Mouse (Mus musculus) stomach, embryonic 16.5 days (tissue): ENCODE data around the gene Olfr978. TPM values are rescaled to one million over a fixed set of nuclear protein-coding genes. Genes with fewer than 3 reads are reported as not detected.
"Not testable (repeated sequence)": the region's sequence is repeated elsewhere in the genome, so short reads cannot be mapped to it uniquely, and the experiment has no call there.

Experiments used
- ATAC-seq: fragments of 200-750 bp; cut with Nextera tagmentation; 2 replicates; pipeline ENCODE4 v1.8.0; 2017; ENCODE audit warnings: moderate number of reproducible peaks, moderate TSS enrichment; ENCODE audit not compliant: insufficient read depth, low FRiP score
- H3K27ac ChIP-seq: fragments of 300-500 bp; sonication (generic); 2 replicates; pipeline ENCODE4 v1.5.1; 2014; ENCODE audit warnings: low read length
- H3K27me3 ChIP-seq: fragments of 300-500 bp; sonication (generic); 2 replicates; pipeline ENCODE4 v1.6.1; 2014; ENCODE audit warnings: low read length, control low read depth, mixed read lengths; ENCODE audit not compliant: control insufficient read depth, insufficient read depth
- H3K36me3 ChIP-seq: fragments of 300-500 bp; sonication (generic); 2 replicates; pipeline ENCODE4 v1.6.1; 2014; ENCODE audit warnings: low read length; ENCODE audit not compliant: control insufficient read depth, insufficient read depth
- H3K4me1 ChIP-seq: fragments of 300-500 bp; sonication (generic); 2 replicates; pipeline ENCODE4 v1.6.1; 2014; ENCODE audit warnings: low read length, control low read depth, mixed read lengths; ENCODE audit not compliant: control insufficient read depth, insufficient read depth
- H3K4me2 ChIP-seq: fragments of 300-500 bp; sonication (generic); 2 replicates; pipeline ENCODE4 v1.6.1; 2014; ENCODE audit warnings: low read depth, low read length, mixed read lengths
- H3K4me3 ChIP-seq: fragments of 300-500 bp; sonication (generic); replicated peaks from 2 replicates; pipeline ENCODE4 v1.5.1; 2014; ENCODE audit warnings: mild to moderate bottlenecking, low read length
- H3K9ac ChIP-seq: fragments of 300-500 bp; sonication (generic); 2 replicates; pipeline ENCODE4 v1.6.1; 2014; ENCODE audit warnings: low read length
- H3K9me3 ChIP-seq: fragments of 300-500 bp; sonication (generic); replicated peaks from 2 replicates; pipeline ENCODE4 v1.6.1; 2016; ENCODE audit warnings: low read length, control low read depth; ENCODE audit not compliant: control insufficient read depth
- whole genome bisulfite sequencing: fragments of 180-500 bp; shearing (Covaris S2); extraction: QIAGEN DNeasy Blood & Tissue Kit; methylation state at CpG from one replicate; pipeline ENCODE4 v1.1.7; 2014; 5-methylcytosine and 5-hydroxymethylcytosine counted together
- polyA plus RNA-seq: library from polyadenylated mRNA; unstranded; fragments of >200 nt; fragmentation: Nextera tagmentation; extraction: Ambion mirVana; gene quantifications from 2 replicates; pipeline ENCODE4 v1.2.1, GENCODE M21; 2015

Gene Olfr978
- not detected in 2 replicates for polyA plus RNA-seq

DNA sequence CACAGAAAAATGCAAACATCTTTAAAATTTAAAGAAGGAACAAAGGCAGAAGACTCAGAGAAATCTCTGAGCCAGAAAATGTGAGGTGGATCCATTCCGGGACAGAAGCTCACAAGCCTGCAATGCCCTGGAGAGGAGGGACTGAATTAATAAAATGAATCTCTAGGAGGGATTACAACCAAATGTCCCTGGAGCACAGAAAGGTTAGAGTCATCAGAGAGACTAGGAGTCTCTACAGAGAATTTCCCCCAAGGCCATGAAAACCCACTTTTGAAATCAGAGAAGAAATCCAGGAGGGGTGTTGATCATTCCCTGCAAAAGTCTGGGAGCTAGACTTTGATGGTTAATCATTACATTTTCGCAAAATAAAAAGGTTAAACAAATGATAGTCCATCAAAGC lies at the start of gene Olfr978:
Gene Olfr978, plus strand, starts transcription at position 301 of the 400 bp plus-strand sequence.
- Histone ChIP-seq H3K4me3 (no peak within 1 kb of the TSS), H3K36me3 (no peaks in the 10 kb centered on the region), H3K4me1 (no peaks in the 10 kb centered on the region), H3K27ac (no peak within 1 kb of the TSS), H3K27me3 (no peaks in the 10 kb centered on the region), H3K9me3 (no peaks in the 10 kb centered on the region), H3K9ac (no peak within 1 kb of the TSS), H3K4me2 (no peak within 1 kb of the TSS)
- WGBS, result 85% methylated on average over 2 of the region's 2 CpGs
- no peak for ATAC-seq

DNA sequence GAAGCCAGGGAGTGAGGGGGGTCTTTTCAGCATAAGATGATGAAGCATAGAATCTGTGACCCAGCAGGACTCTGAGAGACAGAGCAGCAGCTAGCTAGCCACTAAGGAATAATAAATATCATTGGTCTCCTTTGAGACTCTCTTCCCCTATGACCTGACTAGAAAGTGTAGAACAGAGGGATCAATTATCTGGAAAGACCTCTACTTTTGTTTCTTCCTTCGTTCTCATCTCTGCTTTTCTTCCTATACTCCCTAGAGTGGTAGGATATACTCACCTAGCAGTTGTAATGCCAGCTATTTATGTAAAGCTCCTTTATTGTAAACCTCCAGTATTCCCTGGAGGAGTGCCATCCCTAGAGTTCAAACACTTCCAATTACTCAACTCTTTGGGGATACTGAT lies 40.0 kb upstream of the Olfr978 start, which contains the start of gene Olfr975:
Gene Olfr975, minus strand, starts transcription at position 101 of the 400 bp plus-strand sequence.
- no peak within 1 kb of the TSS for H3K9ac ChIP-seq
- H3K27ac ChIP-seq, result no peak within 1 kb of the TSS
- H3K4me2 ChIP-seq, result no peak within 1 kb of the TSS
- no peaks in the 10 kb centered on the region for H3K4me1 ChIP-seq
- no peaks in the 10 kb centered on the region for H3K9me3 ChIP-seq
- H3K27me3 ChIP-seq, result no peaks in the 10 kb centered on the region
- H3K36me3 ChIP-seq, result no peaks in the 10 kb centered on the region
- 58% methylated on average over 1 of the region's 1 CpGs for WGBS
- no peak within 1 kb of the TSS for H3K4me3 ChIP-seq
- no peak for ATAC-seq

DNA sequence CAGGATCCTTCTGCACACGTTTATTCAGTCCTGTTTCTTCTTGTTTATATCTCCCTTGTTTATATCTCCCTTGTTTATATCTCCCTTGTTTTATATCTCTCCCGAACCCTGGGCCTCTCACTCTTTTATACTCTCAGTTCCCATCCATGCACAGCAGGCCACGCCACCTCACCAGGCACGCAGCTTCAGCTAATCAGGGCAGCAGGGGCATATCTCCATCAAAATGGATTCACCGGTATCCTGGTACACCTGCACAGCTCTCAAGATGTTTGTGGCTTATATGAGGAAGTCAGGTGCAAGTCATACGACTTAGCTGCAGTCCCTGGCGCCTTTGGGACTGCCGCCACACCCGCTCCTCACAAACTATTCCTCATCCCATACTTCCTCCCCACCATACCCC lies 30.9 kb upstream of the Olfr978 start, which contains the start of gene Olfr976:
Gene Olfr976, minus strand, starts transcription at position 101 of the 400 bp plus-strand sequence.
- not testable (repeated sequence) for H3K9ac ChIP-seq, H3K4me3 ChIP-seq, H3K36me3 ChIP-seq, H3K4me1 ChIP-seq, H3K4me2 ChIP-seq, H3K9me3 ChIP-seq, H3K27ac ChIP-seq, ATAC-seq, H3K27me3 ChIP-seq
- 77% methylated on average over 6 of the region's 9 CpGs for WGBS

GRCm38 (mm10) chr9:39976581-39977145 lies 15.2 kb upstream of the Olfr978 start:
- 80% methylated on average over 1 of the region's 1 CpGs for WGBS
- not testable (repeated sequence) for H3K9ac ChIP-seq, H3K27me3 ChIP-seq, H3K4me3 ChIP-seq, H3K27ac ChIP-seq, ATAC-seq, H3K9me3 ChIP-seq, H3K4me2 ChIP-seq, H3K4me1 ChIP-seq, H3K36me3 ChIP-seq

GRCm38 (mm10) chr9:40003365-40003764 lies 11.5 kb downstream of the Olfr978 start, which contains the start of gene Olfr979:
Olfr979 (minus strand) TSS chr9:40003465.
- WGBS, result 94% methylated on average over 1 of the region's 1 CpGs
- Histone ChIP-seq H3K4me3 (no peak within 1 kb of the TSS), H3K4me2 (no peak within 1 kb of the TSS), H3K27me3 (no peaks in the 10 kb centered on the region), H3K27ac (no peak within 1 kb of the TSS), H3K9me3 (no peaks in the 10 kb centered on the region), H3K9ac (no peak within 1 kb of the TSS), H3K36me3 (no peaks in the 10 kb centered on the region), H3K4me1 (no peaks in the 10 kb centered on the region)
- ATAC-seq, result no peak

GRCm38 (mm10) chr9:40009482-40009881 lies 17.6 kb downstream of the Olfr978 start, which contains the start of gene Olfr980:
Olfr980 (minus strand) TSS chr9:40009582.
- 94% methylated on average over 1 of the region's 1 CpGs for WGBS
- H3K4me3 ChIP-seq, result no peak within 1 kb of the TSS
- ATAC-seq, result no peak
- no peak within 1 kb of the TSS for H3K27ac ChIP-seq
- H3K9me3 ChIP-seq, result no peaks in the 10 kb centered on the region
- no peaks in the 10 kb centered on the region for H3K4me1 ChIP-seq
- no peaks in the 10 kb centered on the region for H3K27me3 ChIP-seq
- H3K36me3 ChIP-seq, result no peaks in the 10 kb centered on the region
- no peak within 1 kb of the TSS for H3K9ac ChIP-seq
- no peak within 1 kb of the TSS for H3K4me2 ChIP-seq

DNA sequence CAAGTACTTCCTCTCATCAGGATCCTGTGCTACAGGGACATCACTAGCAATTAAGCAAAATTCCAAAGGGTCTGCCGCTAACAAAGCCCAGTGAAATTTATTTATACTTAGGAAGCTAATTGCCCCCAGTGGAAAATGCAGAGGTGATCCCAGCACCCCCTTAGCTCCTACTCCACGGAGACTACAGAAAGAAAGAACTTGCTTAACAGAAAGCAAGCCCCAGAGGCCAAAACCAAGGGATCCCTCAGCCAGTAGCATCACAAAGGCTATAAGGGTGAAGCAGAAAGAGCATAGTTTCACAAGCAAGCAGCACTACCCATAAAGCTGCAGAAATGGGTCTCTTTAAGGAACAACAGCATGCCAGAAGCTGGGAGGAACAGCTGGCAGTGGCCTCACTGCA lies 29.3 kb downstream of the Olfr978 start, which contains the start of gene Olfr981:
Gene Olfr981, plus strand, starts transcription at position 301 of the 400 bp plus-strand sequence.
- H3K27ac ChIP-seq, result no peak within 1 kb of the TSS
- H3K27me3 ChIP-seq, result no peaks in the 10 kb centered on the region
- H3K4me2 ChIP-seq, result no peak within 1 kb of the TSS
- ATAC-seq, result no peak
- WGBS, result 64% methylated on average over 2 of the region's 2 CpGs
- no peak within 1 kb of the TSS for H3K9ac ChIP-seq
- H3K9me3 ChIP-seq, result no peaks in the 10 kb centered on the region
- H3K4me1 ChIP-seq, result no peaks in the 10 kb centered on the region
- no peak within 1 kb of the TSS for H3K4me3 ChIP-seq
- H3K36me3 ChIP-seq, result no peaks in the 10 kb centered on the region

Other genes with a start within 250 kb of the Olfr978 start
- gene Olfr967, start 245.9 kb upstream of the Olfr978 start, polyA plus RNA-seq, result not detected in 2 replicates
- not detected in 2 replicates for gene Olfr968, start 208.9 kb upstream of the Olfr978 start, polyA plus RNA-seq
- gene Olfr969, start 201.2 kb upstream of the Olfr978 start, polyA plus RNA-seq, result not detected in 2 replicates
- not detected in 2 replicates for gene Olfr970, start 183.3 kb upstream of the Olfr978 start, polyA plus RNA-seq
- not detected in 2 replicates for gene Olfr971, start 155.2 kb upstream of the Olfr978 start, polyA plus RNA-seq
- not detected in 2 replicates for gene Olfr972, start 125.7 kb upstream of the Olfr978 start, polyA plus RNA-seq
- not detected in 2 replicates for gene Olfr229, start 84.8 kb upstream of the Olfr978 start, polyA plus RNA-seq
- gene Olfr974, start 54.6 kb upstream of the Olfr978 start, polyA plus RNA-seq, result not detected in 2 replicates
- not detected in 2 replicates for gene Olfr975, start 40.1 kb upstream of the Olfr978 start, polyA plus RNA-seq
- not detected in 2 replicates for gene Olfr976, start 31.0 kb upstream of the Olfr978 start, polyA plus RNA-seq
- not detected in 2 replicates for gene Olfr979, start 11.4 kb downstream of the Olfr978 start, polyA plus RNA-seq
- not detected in 2 replicates for gene Olfr980, start 17.5 kb downstream of the Olfr978 start, polyA plus RNA-seq
- gene Olfr981, start 29.4 kb downstream of the Olfr978 start, polyA plus RNA-seq, result not detected in 2 replicates
- gene Olfr982, start 81.7 kb downstream of the Olfr978 start, polyA plus RNA-seq, result not detected in 2 replicates
- gene Olfr983, start 101.5 kb downstream of the Olfr978 start, polyA plus RNA-seq, result not detected in 2 replicates
- not detected in 2 replicates for gene Olfr984, start 122.1 kb downstream of the Olfr978 start, polyA plus RNA-seq
- gene Olfr985, start 138.1 kb downstream of the Olfr978 start, polyA plus RNA-seq, result not detected in 2 replicates
- gene Tmem225, start 156.0 kb downstream of the Olfr978 start, polyA plus RNA-seq, result not detected in 2 replicates
- not detected in 2 replicates for gene Olfr986, start 188.8 kb downstream of the Olfr978 start, polyA plus RNA-seq
- 3.3 and 4.5 TPM in 2 replicates for gene Zfp202, start 200.2 kb downstream of the Olfr978 start, polyA plus RNA-seq